Mouse (Mus musculus) neutrophil, adult 65 days (primary cell): ENCODE measurements around the gene 2700049A03Rik. TPM values are rescaled to one million over a fixed set of nuclear protein-coding genes. Genes with fewer than 3 reads are reported as not detected.

Experiments
- total RNA-seq: library from RNA; stranded (reverse); gene quantifications from 2 replicates; pipeline ENCODE4 v1.2.4, GENCODE M21; 2023

Gene 2700049A03Rik
- 5.9 and 8.5 TPM in 2 replicates for total RNA-seq

GRCm38 (mm10) chr12:71136130-71136973, at the start of gene 2700049A03Rik, which contains the start of gene Timm9:
Gene 2700049A03Rik, plus strand, starts transcription at chr12:71136848.
Gene Timm9, minus strand, starts transcription at chr12:71136684.

GRCm38 (mm10) chr12:71111331-71111730, 25.3 kb upstream of the 2700049A03Rik start, which contains the start of gene Tomm20l:
Gene Tomm20l, plus strand, starts transcription at chr12:71111428.

Other genes with a start within 250 kb of the 2700049A03Rik start
- gene Actr10, start 199.0 kb upstream of the 2700049A03Rik start, total RNA-seq, result 106 and 109 TPM in 2 replicates
- 114 and 115 TPM in 2 replicates for gene Psma3, start 162.2 kb upstream of the 2700049A03Rik start, total RNA-seq
- gene Arid4a, start 120.9 kb upstream of the 2700049A03Rik start, total RNA-seq, result 64.0 and 87.8 TPM in 2 replicates
- not detected in 2 replicates for gene Tomm20l, start 25.4 kb upstream of the 2700049A03Rik start, total RNA-seq
- gene Timm9, start 164 bp upstream of the 2700049A03Rik start, total RNA-seq, result 4.6 and 7.9 TPM in 2 replicates
- gene Dact1, start 173.0 kb downstream of the 2700049A03Rik start, total RNA-seq, result 0.19 TPM in 1 of 2 replicates, not detected in the other